Mouse (Mus musculus) liver, embryonic 12.5 days (tissue): ENCODE data around the gene Clba1. TPM values are rescaled to one million over a fixed set of nuclear protein-coding genes. Genes with fewer than 3 reads are reported as not detected.

Experiments used
- ATAC-seq: fragments of 200-750 bp; cut with Nextera tagmentation; 2 replicates; pipeline ENCODE4 v1.8.0; 2017; ENCODE audit warnings: moderate number of reproducible peaks, mild to moderate bottlenecking, moderate library complexity
- H3K27ac ChIP-seq: fragments of 300-500 bp; sonication (generic); 2 replicates; pipeline ENCODE4 v1.5.1; 2016; ENCODE audit warnings: mild to moderate bottlenecking
- H3K27me3 ChIP-seq: fragments of 300-500 bp; sonication (generic); replicated peaks from 2 replicates; pipeline ENCODE4 v1.6.1; 2016; ENCODE audit warnings: mild to moderate bottlenecking, moderate library complexity
- H3K36me3 ChIP-seq: fragments of 300-500 bp; sonication (generic); 2 replicates; pipeline ENCODE4 v1.6.1; 2016; ENCODE audit warnings: mild to moderate bottlenecking, moderate library complexity
- H3K4me1 ChIP-seq: fragments of 300-500 bp; sonication (generic); 2 replicates; pipeline ENCODE4 v1.6.1; 2016
- H3K4me2 ChIP-seq: fragments of 300-500 bp; sonication (generic); 2 replicates; pipeline ENCODE4 v1.6.1; 2016; ENCODE audit warnings: mild to moderate bottlenecking, moderate library complexity
- H3K4me3 ChIP-seq: fragments of 300-500 bp; sonication (generic); 2 replicates; pipeline ENCODE4 v1.5.1; 2016; ENCODE audit warnings: mild to moderate bottlenecking, moderate library complexity
- H3K9ac ChIP-seq: fragments of 300-500 bp; sonication (generic); 2 replicates; pipeline ENCODE4 v1.6.1; 2016; ENCODE audit warnings: mild to moderate bottlenecking, moderate library complexity
- H3K9me3 ChIP-seq: fragments of 300-500 bp; sonication (generic); replicated peaks from 2 replicates; pipeline ENCODE4 v1.6.1; 2016; ENCODE audit warnings: mild to moderate bottlenecking, moderate library complexity
- WGBS: fragments of 180-500 bp; shearing (Covaris S2); methylation state at CpG from one replicate; pipeline ENCODE4 v1.1.7; 2016; ENCODE audit not compliant: insufficient replicate concordance; 5-methylcytosine and 5-hydroxymethylcytosine counted together
- polyA plus RNA-seq: library from polyadenylated mRNA; unstranded; fragments of >200 nt; fragmentation: Nextera tagmentation; extraction: Ambion mirVana; gene quantifications from 2 replicates; pipeline ENCODE4 v1.2.1, GENCODE M21; 2016

Gene Clba1
- polyA plus RNA-seq: 1.1 and 1.2 TPM in 2 replicates

GRCm38 (mm10) chr12:112808587-112809364 is at the start of gene Clba1:
Gene Clba1 (plus strand): TSS chr12:112808937.
- 2% methylated on average over 64 of the region's 64 CpGs for WGBS
- H3K9ac ChIP-seq: peak within 1 kb of the TSS; percentile 61
- no peak within 1 kb of the TSS for H3K27ac ChIP-seq

DNA sequence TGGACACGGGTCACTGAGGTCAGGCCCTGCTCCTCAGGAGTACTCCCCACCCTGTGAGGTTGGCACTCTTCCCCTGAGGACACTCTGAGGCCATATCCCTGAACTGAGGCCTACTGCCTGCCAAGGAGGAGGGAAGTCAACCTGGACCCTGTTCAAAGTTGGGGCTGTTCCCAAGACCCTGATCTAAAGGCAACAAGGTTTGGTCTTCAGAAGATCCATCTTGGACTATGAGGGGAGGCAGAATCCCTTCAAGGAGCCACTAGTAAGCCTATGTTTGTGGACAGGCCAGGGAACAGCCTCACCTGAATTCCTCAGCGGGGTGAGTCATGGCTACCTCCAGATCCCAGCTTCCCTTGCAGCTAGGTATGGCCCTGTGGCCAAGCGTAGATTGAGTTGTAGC is 49.3 kb upstream of the Clba1 start:
- Histone ChIP-seq H3K27me3 (peaks cover 15% of the 10 kb centered on the region), H3K4me2 (no peak overlapping the region), H3K4me1 (no peaks in the 10 kb centered on the region), H3K4me3 (no peak overlapping the region), H3K27ac (no peak overlapping the region), H3K9me3 (no peaks in the 10 kb centered on the region), H3K36me3 (no peaks in the 10 kb centered on the region), H3K9ac (no peak overlapping the region)
- ATAC-seq: no peak
- WGBS: 59% methylated on average over 3 of the region's 3 CpGs

More at GRCm38 (mm10) chr12:112808587-112809364, at the start of gene Clba1:
- H3K36me3 ChIP-seq: no peaks in the 10 kb centered on the region
- H3K9me3 ChIP-seq: no peaks in the 10 kb centered on the region
- H3K27me3 ChIP-seq: peaks cover 77% of the 10 kb centered on the region
- peak within 1 kb of the TSS; percentile 89 for H3K4me2 ChIP-seq
- peak within 1 kb of the TSS; percentile 62 for H3K4me3 ChIP-seq
- peak; percentile 86 for ATAC-seq
- peaks cover 20% of the 10 kb centered on the region for H3K4me1 ChIP-seq

DNA sequence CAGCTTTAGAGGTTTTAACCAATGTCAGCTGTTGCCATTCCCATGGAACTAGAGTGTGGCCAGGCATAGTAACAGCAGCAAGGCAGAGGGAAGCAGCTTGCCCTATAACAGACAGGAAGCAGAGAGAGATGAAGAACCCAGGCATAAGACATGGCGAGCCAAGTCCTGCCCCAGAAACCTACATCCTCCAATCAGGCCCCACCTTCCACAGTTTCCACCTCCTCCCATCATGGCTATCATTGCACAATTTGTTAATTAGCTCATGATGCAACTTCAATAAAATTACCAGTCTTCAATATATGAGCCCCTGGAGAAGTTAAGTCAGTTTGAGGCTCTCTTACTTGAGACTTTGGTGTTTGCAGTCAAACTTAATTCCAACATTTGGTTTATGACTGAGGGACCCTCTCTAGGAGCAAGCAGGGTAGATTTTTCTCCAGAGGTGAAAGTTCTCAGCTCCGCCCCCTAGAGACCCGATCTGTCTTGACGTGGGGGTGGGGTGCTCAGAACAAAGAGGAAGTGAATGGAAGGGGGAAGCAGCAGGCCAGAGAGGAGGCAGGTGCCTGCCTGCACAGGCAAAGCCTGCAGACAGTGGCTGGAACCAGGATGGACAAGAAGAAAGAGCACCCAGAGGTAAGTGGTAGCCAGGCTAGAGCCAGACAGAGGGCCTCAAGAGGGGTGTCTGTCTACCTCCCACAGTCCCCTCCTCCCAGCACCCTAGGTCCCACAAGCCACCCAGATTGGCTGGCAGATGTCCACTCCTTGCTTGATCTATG is 48.4 kb upstream of the Clba1 start, which contains the start of gene Pld4:
TSS of gene Pld4 (plus strand) at position 502 of the 773 bp plus-strand sequence.
- H3K9ac ChIP-seq: no peak within 1 kb of the TSS
- H3K27ac ChIP-seq: no peak within 1 kb of the TSS
- H3K4me1 ChIP-seq: no peaks in the 10 kb centered on the region
- H3K9me3 ChIP-seq: no peaks in the 10 kb centered on the region
- 24% methylated on average over 4 of the region's 4 CpGs for WGBS
- 0 out of 2 replicates have a peak, but pooled peaks have one; percentile 24 for ATAC-seq
- H3K4me2 ChIP-seq: no peak within 1 kb of the TSS
- peaks cover 12% of the 10 kb centered on the region for H3K27me3 ChIP-seq
- H3K36me3 ChIP-seq: no peaks in the 10 kb centered on the region
- 0 out of 2 replicates have a peak within 1 kb of the TSS, but pooled peaks have one; percentile 3 for H3K4me3 ChIP-seq

DNA sequence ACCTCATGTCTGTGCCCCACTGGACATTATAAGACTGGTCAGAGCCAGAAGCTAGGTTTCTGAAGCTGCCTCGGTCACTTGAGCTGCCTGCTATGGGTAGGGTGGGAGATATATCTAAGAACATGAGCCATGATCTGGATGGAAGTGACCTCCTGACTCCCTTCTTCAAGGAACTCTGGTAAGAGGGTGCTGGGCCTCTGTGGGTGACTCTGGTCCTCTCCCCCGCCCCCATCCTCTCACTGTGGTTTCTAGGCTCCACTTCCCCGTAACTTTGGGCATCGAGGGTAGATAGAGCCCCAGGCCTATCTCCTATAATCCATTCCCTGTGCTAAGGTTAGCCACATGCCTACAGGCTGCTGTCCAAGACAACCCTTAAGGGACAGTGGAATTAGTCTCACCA is 47.3 kb upstream of the Clba1 start:
- no peaks in the 10 kb centered on the region for H3K4me1 ChIP-seq
- no peak overlapping the region for H3K27ac ChIP-seq
- H3K4me2 ChIP-seq: no peak overlapping the region
- no peak overlapping the region for H3K4me3 ChIP-seq
- H3K36me3 ChIP-seq: no peaks in the 10 kb centered on the region
- H3K9ac ChIP-seq: no peak overlapping the region
- H3K9me3 ChIP-seq: no peaks in the 10 kb centered on the region
- peaks cover 6% of the 10 kb centered on the region; the same call in 1 of the 2 replicates for H3K27me3 ChIP-seq
- 30% methylated on average over 4 of the region's 4 CpGs for WGBS
- no peak for ATAC-seq

GRCm38 (mm10) chr12:112762018-112762417 is 46.7 kb upstream of the Clba1 start:
- H3K4me1 ChIP-seq: no peaks in the 10 kb centered on the region
- H3K27ac ChIP-seq: no peak overlapping the region
- H3K9ac ChIP-seq: no peak overlapping the region
- no peaks in the 10 kb centered on the region for H3K36me3 ChIP-seq
- H3K27me3 ChIP-seq: peaks cover 6% of the 10 kb centered on the region; the same call in 1 of the 2 replicates
- 57% methylated on average over 3 of the region's 3 CpGs for WGBS
- H3K9me3 ChIP-seq: no peaks in the 10 kb centered on the region
- ATAC-seq: 0 out of 2 replicates have a peak, but pooled peaks have one; percentile 27
- H3K4me3 ChIP-seq: no peak overlapping the region
- H3K4me2 ChIP-seq: no peak overlapping the region

DNA sequence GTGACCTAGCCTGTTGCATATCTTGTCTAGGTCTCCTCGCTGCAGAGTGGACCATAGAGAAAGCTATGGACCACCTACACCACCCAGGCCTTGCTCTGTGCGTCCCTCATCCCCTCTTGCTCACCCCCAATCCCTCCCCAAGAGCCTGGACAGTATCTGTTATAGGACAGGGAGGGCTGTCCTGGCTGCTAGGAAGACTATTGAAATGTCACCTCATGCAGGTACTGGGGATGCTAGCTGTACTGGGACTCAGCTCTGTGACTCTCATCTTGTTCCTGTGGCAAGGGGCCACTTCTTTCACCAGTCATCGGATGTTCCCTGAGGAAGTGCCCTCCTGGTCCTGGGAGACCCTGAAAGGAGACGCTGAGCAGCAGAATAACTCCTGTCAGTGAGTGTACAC is 45.6 kb upstream of the Clba1 start:
- H3K9me3 ChIP-seq: no peaks in the 10 kb centered on the region
- H3K4me2 ChIP-seq: no peak overlapping the region
- 57% methylated on average over 4 of the region's 4 CpGs for WGBS
- H3K4me3 ChIP-seq: no peak overlapping the region
- H3K27me3 ChIP-seq: peaks cover 10% of the 10 kb centered on the region; the same call in 1 of the 2 replicates
- no peak overlapping the region for H3K27ac ChIP-seq
- H3K4me1 ChIP-seq: no peaks in the 10 kb centered on the region
- ATAC-seq: no peak
- no peak overlapping the region for H3K9ac ChIP-seq
- H3K36me3 ChIP-seq: no peaks in the 10 kb centered on the region

DNA sequence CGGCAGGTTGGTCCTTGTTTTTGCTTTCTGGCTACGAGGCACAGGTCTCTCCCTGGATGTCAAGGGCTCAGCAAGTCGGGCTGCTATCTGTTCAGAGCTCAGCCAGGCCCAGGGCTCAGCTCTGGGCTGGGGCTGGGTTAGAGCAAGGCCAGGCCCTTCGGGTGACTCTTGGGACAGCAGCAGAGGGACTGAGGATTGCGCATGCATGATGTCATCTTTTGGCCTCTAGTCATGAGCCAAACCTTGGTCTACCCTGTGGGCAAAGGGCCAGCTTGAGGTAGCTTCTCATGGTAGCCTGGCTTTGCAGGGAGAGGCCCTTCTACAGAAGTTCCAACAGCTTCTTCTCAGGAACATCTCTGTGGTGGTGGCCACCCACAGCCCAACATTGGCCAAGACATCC is 44.6 kb upstream of the Clba1 start:
- Histone ChIP-seq H3K36me3 (no peaks in the 10 kb centered on the region), H3K27ac (no peak overlapping the region), H3K27me3 (peaks cover 10% of the 10 kb centered on the region; the same call in 1 of the 2 replicates), H3K9ac (no peak overlapping the region), H3K4me1 (no peaks in the 10 kb centered on the region), H3K9me3 (no peaks in the 10 kb centered on the region), H3K4me2 (no peak overlapping the region), H3K4me3 (no peak overlapping the region)
- 58% methylated on average over 5 of the region's 5 CpGs for WGBS
- no peak for ATAC-seq

GRCm38 (mm10) chr12:112764991-112765390 is 43.7 kb upstream of the Clba1 start:
- ATAC-seq: no peak
- 55% methylated on average over 7 of the region's 7 CpGs for WGBS
- peaks cover 10% of the 10 kb centered on the region; the same call in 1 of the 2 replicates for H3K27me3 ChIP-seq
- no peak overlapping the region for H3K27ac ChIP-seq
- H3K9ac ChIP-seq: no peak overlapping the region
- H3K4me3 ChIP-seq: no peak overlapping the region
- no peaks in the 10 kb centered on the region for H3K36me3 ChIP-seq
- H3K4me1 ChIP-seq: no peaks in the 10 kb centered on the region
- no peaks in the 10 kb centered on the region for H3K9me3 ChIP-seq
- H3K4me2 ChIP-seq: no peak overlapping the region

DNA sequence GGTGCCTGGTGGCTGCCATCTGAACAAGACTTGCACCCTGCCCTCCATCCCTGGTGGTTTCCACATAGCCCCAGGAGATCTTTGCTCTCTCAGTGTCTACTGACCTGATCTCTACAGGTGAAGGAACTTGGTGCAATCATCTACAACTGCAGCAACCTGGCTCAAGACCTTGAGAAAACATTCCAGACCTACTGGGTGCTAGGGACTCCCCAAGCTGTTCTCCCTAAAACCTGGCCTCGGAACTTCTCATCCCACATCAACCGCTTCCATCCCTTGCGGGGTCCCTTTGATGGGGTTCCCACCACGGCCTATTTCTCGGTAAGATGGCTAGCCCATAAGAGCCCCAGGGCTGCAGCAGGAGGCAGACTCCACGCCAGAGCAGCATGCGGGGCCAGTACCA is 42.2 kb upstream of the Clba1 start:
- H3K27ac ChIP-seq: no peak overlapping the region
- 76% methylated on average over 7 of the region's 7 CpGs for WGBS
- H3K9ac ChIP-seq: no peak overlapping the region
- H3K36me3 ChIP-seq: no peaks in the 10 kb centered on the region
- no peak overlapping the region for H3K4me3 ChIP-seq
- peaks cover 10% of the 10 kb centered on the region; the same call in 1 of the 2 replicates for H3K27me3 ChIP-seq
- H3K4me1 ChIP-seq: no peaks in the 10 kb centered on the region
- H3K4me2 ChIP-seq: no peak overlapping the region
- ATAC-seq: no peak
- no peaks in the 10 kb centered on the region for H3K9me3 ChIP-seq

DNA sequence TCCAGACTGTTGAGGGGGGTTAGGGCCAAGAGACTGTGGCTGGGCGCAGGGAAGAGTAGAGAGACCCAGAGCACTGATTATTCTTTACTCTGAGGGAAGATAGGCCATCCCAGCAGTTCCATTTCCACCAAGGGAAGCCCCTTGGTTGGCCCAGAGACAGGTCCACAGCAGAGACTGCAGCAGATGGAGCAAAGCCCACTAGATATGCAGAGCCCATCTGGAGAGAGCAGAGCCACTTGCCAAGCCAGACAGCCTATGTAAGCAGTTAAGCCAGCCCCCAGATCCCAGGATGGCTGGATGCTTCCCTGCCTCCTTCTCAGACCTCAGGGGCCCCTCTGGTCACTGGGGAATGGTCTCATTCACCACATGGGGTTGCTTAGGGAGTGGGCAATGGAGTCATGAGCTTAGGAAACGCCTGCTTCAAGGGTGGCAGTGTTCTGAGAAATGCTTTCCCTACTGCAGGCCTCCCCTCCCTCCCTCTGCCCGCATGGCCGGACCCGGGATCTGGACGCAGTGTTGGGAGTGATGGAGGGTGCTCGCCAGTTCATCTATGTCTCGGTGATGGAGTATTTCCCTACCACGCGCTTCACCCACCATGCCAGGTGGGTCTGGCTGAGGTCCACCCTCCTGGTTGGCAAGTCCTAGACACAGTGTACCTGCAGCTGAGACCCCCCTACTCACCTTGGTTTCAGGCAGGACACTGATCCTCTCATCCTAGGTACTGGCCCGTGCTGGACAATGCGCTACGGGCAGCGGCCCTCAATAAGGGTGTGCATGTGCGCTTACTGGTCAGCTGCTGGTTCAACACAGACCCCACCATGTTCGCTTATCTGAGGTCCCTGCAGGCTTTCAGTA is 41.5 kb upstream of the Clba1 start:
- ATAC-seq: no peak
- Histone ChIP-seq H3K4me3 (no peak overlapping the region), H3K27ac (no peak overlapping the region), H3K9me3 (no peaks in the 10 kb centered on the region), H3K9ac (no peak overlapping the region), H3K36me3 (no peaks in the 10 kb centered on the region), H3K4me2 (no peak overlapping the region), H3K27me3 (peaks cover 11% of the 10 kb centered on the region; the same call in 1 of the 2 replicates), H3K4me1 (no peaks in the 10 kb centered on the region)
- WGBS: 77% methylated on average over 16 of the region's 16 CpGs

GRCm38 (mm10) chr12:112768166-112768565 is 40.6 kb upstream of the Clba1 start:
- no peak overlapping the region for H3K4me2 ChIP-seq
- H3K4me1 ChIP-seq: no peaks in the 10 kb centered on the region
- H3K27ac ChIP-seq: no peak overlapping the region
- H3K4me3 ChIP-seq: no peak overlapping the region
- H3K36me3 ChIP-seq: no peaks in the 10 kb centered on the region
- peaks cover 10% of the 10 kb centered on the region; the same call in 1 of the 2 replicates for H3K27me3 ChIP-seq
- H3K9me3 ChIP-seq: no peaks in the 10 kb centered on the region
- no peak for ATAC-seq
- no peak overlapping the region for H3K9ac ChIP-seq
- 68% methylated on average over 8 of the region's 8 CpGs for WGBS
